Mouse (Mus musculus) heart, postnatal 14 days (tissue): ENCODE measurements at regions not wholly inside any gene's neighbourhood (a gene's known extent, or its start where the extent isn't known, plus 50 kb on each side); places are given as distances from the start of the nearest gene placed in this dataset.
"Not testable (repeated sequence)": the region's sequence is repeated elsewhere in the genome, so short reads cannot be mapped to it uniquely, and the experiment has no call there.

Source experiments
- DNase-seq, 2 experiments: peaks; one replicate each; pipeline ENCODE4 v3.0.0; 2021 to 2022
- intact Hi-C: fragments of 180-260 bp; cut with DNase I; formaldehyde crosslinking; loops from one replicate; pipeline ENCODE4 v1.15.1; 2025
- microRNA-seq, 2 experiments: library from miRNA; unstranded; fragments of <30 nt; microRNA quantifications; one replicate each; pipeline ENCODE4 v1.2.0; 2021 to 2022

DNA sequence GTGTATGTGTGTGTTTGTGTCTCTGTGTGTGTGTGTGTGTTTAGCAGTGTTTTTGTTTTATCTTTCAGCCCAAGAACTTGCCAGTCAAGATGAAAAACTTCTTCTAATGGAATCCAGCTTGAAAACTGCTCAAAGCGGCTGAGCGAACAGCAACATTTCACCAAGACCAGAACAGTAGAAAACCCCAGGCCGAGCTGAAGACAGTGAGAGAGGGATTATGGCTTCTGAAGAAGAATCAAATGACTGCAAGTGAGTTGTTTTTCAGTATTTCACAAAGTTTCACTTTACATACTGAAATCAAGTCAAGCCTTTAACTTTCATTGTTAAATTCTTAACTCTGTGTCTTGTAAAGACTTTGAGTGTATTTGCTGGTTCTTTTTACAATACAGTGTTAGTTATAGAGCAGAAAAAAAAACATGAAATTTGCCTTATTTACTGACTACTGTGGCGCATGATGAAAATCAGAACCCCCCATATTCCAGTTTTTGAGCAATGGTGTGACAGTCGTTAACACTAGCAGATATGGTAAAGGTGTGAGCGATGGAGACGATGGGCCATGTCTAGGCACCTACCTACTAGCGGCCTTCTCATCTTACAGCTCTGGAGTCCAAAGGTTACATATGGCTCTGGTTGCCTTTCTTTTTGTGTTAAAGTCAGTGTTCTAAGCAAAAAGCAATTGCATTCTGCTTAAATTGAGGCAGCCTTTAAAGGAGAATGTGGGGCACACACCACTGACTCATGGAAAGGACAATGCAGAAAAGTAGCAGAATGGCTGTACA lies 357.0 kb downstream of the Gm8797 start:
- intact Hi-C loops, result no loop called here

DNA sequence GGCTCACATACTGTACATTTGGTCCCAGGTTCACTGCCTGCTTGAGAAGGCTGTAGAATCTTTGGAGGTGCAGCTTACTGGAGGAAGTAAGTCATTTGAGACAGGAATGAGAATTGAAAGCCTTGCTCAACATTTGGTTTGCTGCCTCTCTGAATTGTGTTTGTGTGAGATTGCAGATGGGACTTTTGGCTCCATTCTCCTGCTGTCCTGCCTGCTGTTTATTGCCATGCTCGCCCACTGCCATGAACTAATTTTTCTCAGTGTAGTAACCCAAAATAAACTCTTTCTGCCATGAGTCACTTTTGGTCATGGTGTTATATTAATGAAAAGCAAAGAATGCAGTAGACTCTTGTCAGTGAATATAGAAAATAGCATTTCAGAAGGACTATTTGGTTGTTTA lies 368.1 kb downstream of the Gm8797 start:
- intact Hi-C loops, result no loop called here
- no peak for DNase-seq

More for the DNA sequence above, 357.0 kb downstream of the Gm8797 start:
- DNase-seq, result no peak

DNA sequence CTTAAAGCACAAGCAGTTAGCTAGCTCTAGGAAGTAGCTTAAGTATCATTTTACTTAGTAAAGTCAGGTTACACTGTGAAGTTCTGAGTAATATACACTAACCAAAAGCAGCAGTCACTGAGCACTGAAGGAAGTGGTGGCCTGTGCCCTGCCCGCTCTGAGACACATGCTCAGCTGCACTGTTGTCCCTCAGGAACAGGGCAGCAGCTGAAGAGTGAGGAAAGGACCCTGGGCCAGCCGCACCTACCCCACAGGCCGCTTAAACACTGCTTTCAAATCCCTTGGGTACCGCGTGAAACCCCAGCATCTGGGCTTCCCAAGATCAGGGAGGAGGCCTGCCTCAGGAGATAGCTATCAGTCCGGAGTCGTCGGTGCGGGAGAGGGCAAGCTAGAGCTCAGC lies 385.1 kb downstream of the Gm8797 start:
- DNase-seq, intact Hi-C loops: not testable (repeated sequence)

DNA sequence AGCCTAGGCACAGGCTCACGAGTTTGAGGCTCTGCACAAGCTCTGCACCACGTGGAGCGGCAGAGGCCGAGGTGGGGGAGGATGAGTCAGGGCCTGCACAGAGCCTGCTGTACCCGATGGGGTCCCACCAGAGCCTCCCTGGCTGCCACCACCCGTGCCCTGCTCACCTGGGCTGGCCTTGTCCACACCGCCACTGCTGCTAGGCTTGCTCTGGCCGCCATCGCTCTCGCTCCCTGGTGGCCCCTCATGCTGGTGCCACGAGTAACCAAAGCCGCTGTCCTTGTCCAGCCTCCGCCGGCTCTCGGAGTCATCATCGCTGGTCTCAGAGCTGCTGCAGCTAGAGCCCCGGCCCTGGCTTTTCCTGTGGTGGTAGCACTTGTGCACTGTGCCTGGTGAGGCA lies 386.8 kb downstream of the Gm8797 start:
- no peak for DNase-seq
- intact Hi-C loops, result no loop called here

GRCm38 (mm10) chr3:6173775-6174174 lies 423.2 kb downstream of the Gm8797 start:
- DNase-seq, result no peak
- intact Hi-C loops, result no loop called here

GRCm38 (mm10) chr3:6182533-6182932 lies 431.9 kb downstream of the Gm8797 start:
- intact Hi-C loops, result no loop called here
- no peak for DNase-seq

GRCm38 (mm10) chr3:6183400-6183799 lies 432.8 kb downstream of the Gm8797 start:
- no peak for DNase-seq
- intact Hi-C loops, result no loop called here

DNA sequence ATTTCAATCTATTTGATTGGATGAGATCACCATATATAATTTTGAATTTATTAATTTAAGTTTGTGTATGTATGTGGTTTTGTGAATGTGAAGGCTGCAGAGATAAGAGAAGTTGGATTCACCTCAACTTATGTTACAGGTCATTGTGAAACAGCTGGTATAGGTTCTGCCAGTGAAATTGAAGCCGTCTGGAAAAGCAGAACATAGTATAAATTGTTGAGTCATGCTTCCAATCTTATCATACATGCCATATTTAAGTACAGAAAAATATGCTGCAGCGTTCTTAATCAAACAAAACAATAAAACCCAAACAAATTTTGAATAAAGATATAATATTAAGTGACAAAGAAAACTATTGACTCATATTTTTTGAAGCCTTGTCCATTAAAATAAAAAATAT lies 415.6 kb downstream of the 1700008P02Rik start:
- DNase-seq, result no peak
- intact Hi-C loops, result no loop called here

DNA sequence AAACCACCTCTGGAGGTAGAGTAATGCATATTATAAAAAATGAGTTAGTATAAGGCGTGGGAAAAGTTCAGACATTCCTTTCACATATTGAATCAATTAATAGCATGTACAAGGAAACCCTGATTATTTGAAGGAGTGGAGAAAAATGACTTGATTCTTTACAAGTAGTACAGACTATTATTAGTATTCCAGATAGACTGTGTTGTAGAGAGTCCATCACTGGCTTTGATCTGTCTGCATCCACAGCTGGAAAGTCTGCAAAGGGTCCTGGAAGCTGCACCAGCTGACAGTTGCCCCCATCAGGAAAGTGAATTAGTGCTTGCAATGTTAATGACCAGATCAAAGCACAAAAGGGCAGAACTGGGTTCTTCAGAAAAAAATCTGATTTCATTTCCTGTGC lies 391.6 kb downstream of the 1700008P02Rik start:
- intact Hi-C loops, result no loop called here
- DNase-seq, result no peak

Small RNA genes lying in the stretch of these regions (microRNA-seq; reads per million reads assigned to microRNA genes)
- 0 reads per million in 2 experiments for gene Gm25144
- gene Gm25352, result 0 reads per million in 2 experiments
